Mouse (Mus musculus): ENCODE results near the gene Lbhd1. TPM values are rescaled to one million over a fixed set of nuclear protein-coding genes. Genes with fewer than 3 reads are reported as not detected.
"Not testable (repeated sequence)": the region's sequence is repeated elsewhere in the genome, so short reads cannot be mapped to it uniquely, and the experiment has no call there.

The Lbhd1 gene
- total RNA-seq, 2 experiments from 2014 or later, result 4.8 to 10.3 TPM

- peak; percentile 98 for DNase-seq
These were observed 12.0 kb upstream of the Lbhd1 start, which contains the start of gene Ubxn1 for GRCm38 (mm10) chr19:8871267-8872186. TSS of gene Ubxn1 (plus strand) at chr19:8871496.

DNA sequence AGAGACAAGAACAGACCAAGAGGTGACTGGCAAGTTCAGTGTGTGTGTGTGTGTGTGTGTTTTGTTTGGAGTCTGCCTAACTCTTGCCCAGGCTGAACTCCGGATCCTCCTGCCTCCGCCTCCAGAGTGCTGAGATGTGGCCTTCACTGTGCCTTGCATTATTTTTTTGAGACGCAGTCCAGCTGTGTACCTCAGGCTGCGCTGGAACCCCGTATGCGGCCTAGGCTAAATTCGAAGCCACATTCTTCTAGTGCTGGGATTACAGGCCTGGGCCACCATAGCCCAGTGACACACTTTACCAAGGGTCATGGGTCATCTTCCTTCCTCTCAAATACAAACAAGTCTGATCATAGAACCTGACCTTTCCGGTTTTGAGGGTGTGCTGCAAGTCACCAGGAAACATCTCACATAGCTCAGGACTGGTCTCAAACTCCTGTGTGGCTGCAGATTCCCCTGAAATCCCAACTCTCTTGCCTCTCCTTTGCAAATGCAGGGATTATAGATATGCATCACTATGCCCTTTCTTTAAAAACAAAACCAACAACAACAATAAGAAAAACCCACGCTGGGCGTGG is 11.2 kb upstream of the Lbhd1 start:
- no peak for DNase-seq

- DNase-seq, result no peak
These were observed 8.5 kb upstream of the Lbhd1 start for GRCm38 (mm10) chr19:8875031-8875430.

DNA sequence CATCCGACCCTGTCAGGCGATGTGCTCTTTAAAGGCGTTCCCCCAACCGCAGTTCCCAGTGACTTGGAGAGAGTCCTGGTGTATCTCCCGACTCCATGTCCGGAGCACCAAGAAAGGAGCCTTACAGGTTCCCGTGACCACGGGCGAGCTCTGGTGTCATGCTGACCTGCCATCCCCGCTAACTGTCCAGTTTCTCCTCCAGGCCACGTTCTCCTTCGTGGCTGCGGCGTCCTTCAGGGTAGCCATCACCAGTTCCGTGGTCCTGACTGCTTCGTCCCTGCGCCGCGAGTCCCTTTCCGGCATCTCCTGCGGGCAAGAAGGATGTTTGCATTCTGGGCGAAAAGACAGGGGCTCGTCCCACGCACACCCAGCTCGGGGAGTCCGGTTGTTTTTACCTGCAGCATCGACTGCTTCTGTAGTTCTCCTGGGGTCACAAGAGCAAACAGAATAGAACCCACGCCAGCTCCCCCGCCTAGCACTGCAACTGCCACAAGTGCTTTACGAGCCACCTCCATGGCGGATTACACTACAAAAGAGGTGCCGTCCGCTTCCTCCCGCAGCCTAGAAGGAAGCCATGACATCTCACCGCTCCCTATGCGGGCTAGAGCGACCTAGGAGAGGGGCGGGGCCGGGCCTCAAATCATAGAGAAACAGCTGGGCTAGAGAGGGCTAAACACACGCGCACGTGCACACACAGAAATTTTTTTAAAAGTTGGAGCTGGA is 3.1 kb upstream of the Lbhd1 start, which contains the start of gene Uqcc3:
Uqcc3 (minus strand) TSS at position 613 of the 723 bp plus-strand sequence.
- DNase-seq, result peak; percentile 88

- no peak for DNase-seq
These were observed 2.5 kb upstream of the Lbhd1 start for GRCm38 (mm10) chr19:8881034-8881392.

- no peak for DNase-seq
These were observed 3.5 kb downstream of the Lbhd1 start for GRCm38 (mm10) chr19:8886916-8887584.

DNA sequence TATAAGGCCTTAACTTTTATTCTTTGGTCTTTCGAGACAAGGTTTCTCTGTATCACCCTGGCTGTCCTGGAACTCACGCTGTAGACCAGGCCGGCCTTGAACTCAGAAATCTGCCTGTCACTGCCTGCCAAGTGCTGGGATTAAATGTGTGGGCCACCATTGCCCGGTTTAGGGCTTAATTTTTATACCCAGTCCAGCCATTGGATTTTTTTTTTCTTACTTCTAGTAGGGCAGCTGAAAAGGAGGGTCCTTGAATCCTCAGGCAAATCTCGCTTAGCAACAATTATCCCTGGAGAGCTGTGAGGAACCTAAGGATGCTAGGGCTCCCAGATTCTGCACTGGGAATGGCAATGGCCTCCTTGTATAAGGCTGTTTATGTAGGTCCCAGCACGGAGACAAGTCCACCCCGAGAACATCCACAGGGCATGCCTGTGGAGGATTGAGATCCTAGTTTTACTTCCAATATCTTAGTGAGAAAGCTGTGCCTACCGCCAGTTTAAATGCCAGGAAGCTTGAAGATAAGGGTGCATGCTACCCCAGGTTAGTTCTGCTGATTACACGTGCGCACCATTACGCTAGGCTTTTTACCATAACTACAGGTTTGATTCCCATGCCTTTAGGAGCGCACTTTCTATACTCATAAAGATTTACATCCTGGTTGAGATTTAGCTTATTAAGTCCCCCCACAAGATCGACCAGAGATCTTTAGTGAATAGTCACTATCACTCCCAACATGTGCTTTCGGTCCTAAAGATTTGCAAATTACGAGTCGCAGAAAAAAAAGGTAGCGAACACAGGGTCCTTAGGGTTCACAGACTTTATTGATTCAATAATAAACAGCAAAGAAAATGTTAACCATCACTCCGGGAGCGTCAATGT is 4.3 kb downstream of the Lbhd1 start:
- DNase-seq, result no peak

DNA sequence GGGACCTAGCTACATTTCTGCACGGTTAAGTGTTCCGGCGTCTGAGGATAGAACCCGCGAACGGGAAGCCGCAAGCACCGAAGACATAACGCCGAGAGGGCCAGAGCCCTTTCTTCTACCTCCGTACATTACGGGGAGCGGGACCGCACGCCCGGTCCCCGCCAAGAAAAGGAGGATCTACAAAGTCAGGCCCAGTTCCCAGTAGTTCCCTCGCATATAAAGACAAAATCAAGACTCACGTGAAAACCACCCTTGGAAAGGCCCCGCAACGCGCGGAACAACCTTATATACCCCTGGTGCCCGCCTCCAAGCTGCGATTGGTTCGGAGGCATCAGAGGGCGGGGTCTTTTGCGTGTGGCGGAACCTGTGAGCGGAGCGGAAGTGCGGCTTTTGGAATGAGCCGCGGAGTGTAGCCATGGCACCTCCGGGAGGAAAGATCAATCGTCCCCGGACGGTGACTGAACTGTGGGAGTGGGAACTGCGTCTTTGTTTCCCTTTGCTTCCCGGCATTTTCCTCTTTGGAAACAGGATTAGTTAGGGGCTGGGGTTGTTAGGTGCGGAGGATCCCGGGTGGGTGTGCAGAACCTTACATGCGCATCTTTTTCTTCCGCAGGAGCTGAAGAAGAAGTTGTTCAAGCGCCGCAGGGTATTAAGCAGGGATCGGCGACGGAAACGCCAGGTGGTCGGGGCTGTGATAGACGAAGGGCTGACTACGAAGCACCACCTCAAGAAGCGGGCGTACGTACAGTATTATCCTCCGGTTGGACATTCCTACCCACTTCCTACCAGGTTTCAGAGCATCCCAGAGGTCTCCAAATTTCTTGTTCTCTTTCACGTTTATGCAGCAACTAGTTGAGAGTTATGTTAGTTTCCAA is 5.2 kb downstream of the Lbhd1 start, which contains the start of the genes 1810009A15Rik and Gm49416:
1810009A15Rik (plus strand) TSS at position 343 of the 875 bp plus-strand sequence.
Gm49416 (plus strand) TSS at position 416 of the 875 bp plus-strand sequence.
- peak; percentile 93 for DNase-seq

GRCm38 (mm10) chr19:8892829-8893766 is 9.6 kb downstream of the Lbhd1 start, which contains the start of gene Ints5:
TSS of gene Ints5 (plus strand) at chr19:8893005.
- peak; percentile 78 for DNase-seq

DNA sequence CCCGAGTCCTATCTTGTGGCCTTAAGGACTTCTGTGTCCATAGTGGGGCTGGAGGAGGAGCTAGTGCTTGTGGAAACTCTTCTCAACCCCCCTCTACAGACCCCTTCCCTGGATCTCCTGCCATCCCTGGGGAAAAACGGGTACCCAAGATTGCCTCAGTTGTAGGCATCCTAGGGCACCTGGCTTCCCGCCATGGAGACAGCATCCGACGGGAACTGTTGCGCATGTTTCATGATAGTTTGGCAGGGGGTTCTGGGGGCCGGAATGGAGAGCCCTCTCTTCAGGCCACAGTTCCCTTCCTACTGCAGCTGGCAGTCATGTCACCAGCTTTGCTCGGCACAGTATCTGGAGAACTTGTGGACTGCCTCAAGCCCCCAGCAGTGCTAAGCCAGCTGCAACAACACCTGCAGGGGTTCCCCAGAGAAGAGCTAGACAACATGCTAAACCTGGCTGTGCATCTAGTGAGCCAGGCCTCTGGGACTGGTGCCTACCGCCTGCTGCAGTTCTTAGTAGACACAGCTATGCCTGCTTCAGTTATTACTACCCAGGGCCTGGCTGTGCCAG is 11.9 kb downstream of the Lbhd1 start:
- DNase-seq, result no peak

DNA sequence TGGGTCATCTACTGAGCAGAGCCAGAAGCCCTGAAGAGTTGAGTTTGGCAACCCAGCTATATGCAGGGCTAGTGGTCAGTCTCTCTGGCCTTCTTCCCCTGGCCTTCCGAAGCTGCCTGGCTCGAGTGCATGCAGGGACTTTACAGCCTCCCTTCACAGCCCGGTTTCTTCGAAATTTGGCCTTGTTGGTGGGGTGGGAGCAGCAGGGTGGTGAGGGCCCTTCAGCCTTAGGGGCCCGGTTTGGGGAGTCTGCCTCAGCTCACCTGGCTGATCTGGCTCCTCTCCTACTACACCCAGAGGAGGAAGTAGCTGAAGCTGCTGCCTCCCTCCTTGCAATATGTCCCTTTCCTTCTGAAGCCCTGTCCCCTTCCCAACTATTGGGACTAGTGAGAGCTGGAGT is 12.7 kb downstream of the Lbhd1 start:
- DNase-seq, result not testable (repeated sequence)

- peak; percentile 35 for DNase-seq
These were observed 13.8 kb downstream of the Lbhd1 start for GRCm38 (mm10) chr19:8897211-8897864.

GRCm38 (mm10) chr19:8897865-8898495 is 14.4 kb downstream of the Lbhd1 start, which contains the start of gene Ganab:
TSS of gene Ganab (plus strand) at chr19:8898071.
- DNase-seq, result peak; percentile 93

DNA sequence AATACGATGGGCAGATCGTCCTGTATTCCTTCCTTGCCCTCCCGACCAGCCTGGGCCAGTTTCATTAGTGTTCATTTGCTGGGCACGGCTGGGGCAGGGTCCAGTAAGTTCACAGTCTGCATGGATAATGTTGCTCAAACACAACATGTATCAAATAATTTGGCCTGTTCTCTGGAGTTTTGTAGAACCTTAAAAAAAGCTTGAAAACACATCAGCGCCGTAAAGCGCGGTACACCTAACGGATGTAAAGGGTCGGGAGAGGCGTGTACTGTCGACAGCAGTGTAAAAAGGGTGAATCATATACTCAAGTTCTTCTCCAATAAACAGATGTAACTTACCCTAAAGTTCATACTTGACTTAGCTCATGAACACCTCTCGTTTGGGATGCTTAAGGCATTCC is 15.0 kb downstream of the Lbhd1 start:
- no peak for DNase-seq

GRCm38 (mm10) chr19:8899079-8899478 is 15.5 kb downstream of the Lbhd1 start:
- no peak for DNase-seq

DNA sequence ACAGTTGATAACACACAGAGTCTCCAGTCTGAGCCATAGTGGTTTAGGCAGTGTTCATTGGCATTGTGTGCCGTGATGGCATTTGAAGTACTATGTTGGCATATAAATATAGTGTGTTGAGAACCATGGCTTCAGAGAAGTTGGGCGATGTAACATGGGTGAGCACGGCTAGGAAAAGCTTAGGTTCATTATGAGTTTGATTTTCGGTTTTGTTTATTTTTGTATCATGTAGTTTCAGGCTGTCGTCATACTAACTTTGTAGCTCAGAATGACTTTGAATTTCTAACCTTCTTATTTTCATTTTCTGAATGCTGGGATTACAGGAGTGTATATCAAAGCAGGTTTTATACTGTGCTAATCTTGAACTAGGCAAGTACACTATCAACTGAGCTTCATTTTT is 19.9 kb downstream of the Lbhd1 start:
- DNase-seq, result no peak

- DNase-seq, result no peak
These were observed 25.0 kb downstream of the Lbhd1 start for GRCm38 (mm10) chr19:8908531-8908930.

Data from gastrocnemius, postnatal 25 days (tissue).